Mouse (Mus musculus) T-helper 2 cell (primary cell): ENCODE data around the gene Evi5.

ENCODE experiments used
- in situ Hi-C: fragments of 300-600 bp; cut with MboI, MseI; formaldehyde crosslinking; loops from one replicate; pipeline ENCODE4 v1.15.1; 2025; ENCODE audit warnings: high pct_unique_total_duplicates

Evi5 gene

DNA sequence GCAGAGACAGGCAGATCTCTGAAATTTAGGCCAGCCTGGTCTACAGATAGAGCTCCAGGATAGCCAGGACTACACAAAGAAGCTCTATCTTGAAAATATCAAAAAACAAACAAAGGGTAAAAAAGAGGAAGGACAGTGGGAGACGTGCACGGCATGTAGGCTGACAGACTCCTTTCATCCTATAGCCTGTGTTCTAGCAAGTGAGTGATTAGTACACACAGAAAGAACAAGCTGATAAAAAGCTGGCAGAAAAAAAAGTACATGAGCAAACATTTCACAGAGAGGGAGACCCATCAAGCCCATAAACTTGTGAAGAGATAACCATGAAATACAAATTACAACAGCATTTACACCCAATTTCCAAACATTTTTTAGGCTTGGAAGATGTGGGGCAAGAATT, 163.2 kb downstream of the Evi5 start:
- in situ Hi-C loops: no loop called here

DNA sequence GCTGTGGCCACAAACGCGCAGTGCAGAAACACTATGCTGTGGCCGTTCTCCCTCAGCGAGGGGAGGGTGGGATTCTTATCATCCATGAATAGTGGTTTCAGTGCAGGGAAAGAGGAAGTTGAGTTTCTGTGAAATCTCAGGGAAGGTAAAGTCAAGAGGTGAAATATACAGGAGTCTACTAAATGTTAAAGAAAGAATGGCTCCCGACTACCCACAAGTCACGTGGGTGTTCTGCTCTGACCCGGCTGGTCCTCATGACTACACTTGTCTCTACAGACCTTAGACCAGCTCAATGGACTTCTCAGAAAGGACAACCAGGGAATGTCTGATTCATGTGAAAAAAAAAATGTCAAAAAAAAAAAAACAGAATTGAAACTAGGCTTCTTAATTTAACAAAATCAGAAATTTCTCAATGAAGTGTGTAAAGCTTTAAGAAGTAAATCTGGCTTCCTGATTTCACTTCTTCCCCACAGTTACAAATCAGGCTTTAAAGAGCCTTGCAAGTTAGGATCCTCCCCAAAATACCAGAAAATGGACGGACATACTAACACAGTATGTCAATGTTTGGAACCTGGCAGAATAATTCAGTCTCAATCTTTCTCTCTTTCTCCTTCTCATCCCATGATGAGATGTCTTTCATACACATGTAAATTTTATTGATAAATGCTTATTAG, 166.6 kb downstream of the Evi5 start:
- in situ Hi-C loops: no loop called here

GRCm38 (mm10) chr5:107706262-107706661, 168.6 kb downstream of the Evi5 start:
- in situ Hi-C loops: no loop called here

DNA sequence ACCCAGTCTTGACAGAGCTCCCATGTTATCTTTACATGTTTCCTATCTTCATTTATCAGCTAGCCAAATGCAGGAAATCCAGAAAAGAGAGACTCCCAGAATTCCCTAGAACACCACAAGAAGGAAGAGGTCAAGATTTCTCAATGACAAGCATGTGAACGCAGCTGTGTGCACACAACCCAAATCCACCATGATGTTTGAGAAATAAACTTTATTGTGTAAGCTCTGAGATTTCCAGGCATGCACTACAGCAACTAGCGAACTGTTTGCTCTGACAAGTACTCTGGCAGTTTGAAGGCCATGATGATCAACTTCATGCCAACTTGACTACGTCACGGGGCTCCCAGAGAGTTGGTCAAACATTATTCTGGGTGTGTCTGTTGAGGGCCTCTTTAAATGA, 169.2 kb downstream of the Evi5 start:
- in situ Hi-C loops: no loop called here

DNA sequence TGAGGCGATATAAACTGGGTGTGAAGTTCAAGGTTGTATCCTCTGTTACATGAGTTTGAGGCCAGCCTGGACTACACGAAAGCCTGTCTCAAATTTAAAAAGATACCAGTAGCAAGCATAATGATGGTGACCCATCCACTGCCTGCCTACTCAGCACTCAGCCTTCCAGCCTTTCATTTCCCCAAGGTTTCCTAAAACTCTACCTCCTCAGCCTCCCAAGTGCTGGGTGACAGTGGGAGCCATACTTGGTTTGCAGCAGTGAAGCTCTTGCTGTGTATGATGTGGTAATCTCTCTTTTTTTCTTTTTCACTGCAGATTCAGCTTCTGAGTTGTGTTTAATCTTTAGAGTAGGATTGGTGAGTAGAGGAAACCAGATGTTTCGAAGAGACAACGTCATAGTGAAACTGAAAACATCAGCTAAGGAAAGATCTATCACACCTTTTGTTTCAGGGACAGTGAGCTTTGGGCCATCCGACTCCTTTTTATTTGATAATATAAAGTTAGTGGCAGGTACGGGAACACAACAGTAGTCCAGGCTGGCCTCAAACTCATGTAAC, 171.6 kb downstream of the Evi5 start:
- in situ Hi-C loops: loop anchor here (5.0 kb wide), 1 partner anchor 86 kb away; no protein-coding TSS in a partner anchor

GRCm38 (mm10) chr5:107701658-107702057, 173.2 kb downstream of the Evi5 start:
- in situ Hi-C loops: loop anchor here (5.0 kb wide), 1 partner anchor 84 kb away; no protein-coding TSS in a partner anchor

DNA sequence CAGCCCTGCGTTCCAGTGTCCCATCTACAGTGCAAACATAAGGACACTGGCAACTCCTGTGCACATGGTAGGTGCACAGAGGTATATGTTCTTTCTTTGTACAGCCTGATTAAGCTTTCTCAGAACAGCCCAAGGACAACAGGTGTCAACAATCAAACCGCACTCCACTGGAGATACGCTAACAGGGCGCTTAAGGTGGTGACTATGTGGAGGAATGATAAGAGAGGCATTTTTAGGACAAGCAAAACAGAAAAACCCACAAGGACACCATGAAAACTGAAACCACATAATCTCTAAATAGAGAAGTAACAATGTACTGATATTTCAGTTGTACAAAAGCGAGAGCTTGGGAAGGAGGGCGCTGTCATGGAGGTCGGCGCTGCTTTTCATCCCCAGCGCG, 174.0 kb downstream of the Evi5 start:
- in situ Hi-C loops: loop anchor here (5.0 kb wide), 1 partner anchor 84 kb away; no protein-coding TSS in a partner anchor

GRCm38 (mm10) chr5:107698888-107699287, 176.0 kb downstream of the Evi5 start:
- in situ Hi-C loops: no loop called here

DNA sequence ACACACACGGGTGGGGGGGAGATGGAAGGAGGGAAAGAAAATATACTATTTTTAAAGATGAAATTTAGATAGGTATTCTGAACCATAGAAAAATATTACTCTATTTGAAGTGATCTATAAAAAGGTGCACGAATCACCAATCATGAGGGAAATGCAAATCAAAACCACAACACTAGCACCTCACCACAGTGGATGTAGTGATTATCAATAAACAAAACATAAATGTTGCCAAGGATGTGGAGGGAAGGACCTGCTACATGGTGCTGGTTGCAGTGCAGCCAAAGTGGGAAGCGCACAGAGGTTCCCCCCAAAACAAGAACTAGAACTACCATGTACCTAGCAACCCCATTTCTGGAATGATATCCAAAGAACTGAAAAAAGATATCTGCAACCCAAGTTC, 179.9 kb downstream of the Evi5 start:
- in situ Hi-C loops: no loop called here
